Mouse (Mus musculus) yolk sac, embryonic 10.5 days (tissue): ENCODE measurements at regions not wholly inside any gene's neighbourhood (a gene's known extent, or its start where the extent isn't known, plus 50 kb on each side); places are given as distances from the start of the nearest gene placed in this dataset.

Experiments used
- DNase-seq: peaks from one replicate; pipeline ENCODE4 v3.0.0-alpha.2; 2017; ENCODE audit warnings: low spot score

- no peak for DNase-seq
Observed at GRCm38 (mm10) chr8:35321270-35321865, 444.2 kb upstream of the Gm19410 start.

- no peak for DNase-seq
Observed at GRCm38 (mm10) chr8:35323180-35323975, 442.2 kb upstream of the Gm19410 start.
